Mouse (Mus musculus): Measurements from ENCODE around the gene Prdm16.

The Prdm16 gene

DNA sequence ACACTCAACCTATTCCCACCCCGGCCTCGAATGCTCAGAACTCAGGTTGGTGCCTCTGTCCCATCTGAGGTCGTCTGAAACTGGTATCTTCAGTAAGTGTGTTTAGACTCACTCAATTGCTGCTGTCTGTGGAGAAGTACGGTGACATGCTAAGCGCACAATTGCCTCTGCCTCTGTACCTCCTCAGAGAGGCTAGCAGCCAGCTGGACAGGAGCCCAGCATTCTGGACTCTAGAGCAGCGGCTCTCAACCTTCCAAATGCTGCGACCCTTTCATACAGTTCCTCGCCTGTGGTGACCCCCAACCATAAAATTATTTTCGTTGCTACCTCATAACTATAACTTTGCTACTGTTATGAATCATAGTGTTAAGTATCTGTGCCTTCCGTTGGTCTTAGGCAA, 34.3 kb downstream of the Prdm16 start:
- DNase-seq (ENCODE audit: low spot score): no peak

DNA sequence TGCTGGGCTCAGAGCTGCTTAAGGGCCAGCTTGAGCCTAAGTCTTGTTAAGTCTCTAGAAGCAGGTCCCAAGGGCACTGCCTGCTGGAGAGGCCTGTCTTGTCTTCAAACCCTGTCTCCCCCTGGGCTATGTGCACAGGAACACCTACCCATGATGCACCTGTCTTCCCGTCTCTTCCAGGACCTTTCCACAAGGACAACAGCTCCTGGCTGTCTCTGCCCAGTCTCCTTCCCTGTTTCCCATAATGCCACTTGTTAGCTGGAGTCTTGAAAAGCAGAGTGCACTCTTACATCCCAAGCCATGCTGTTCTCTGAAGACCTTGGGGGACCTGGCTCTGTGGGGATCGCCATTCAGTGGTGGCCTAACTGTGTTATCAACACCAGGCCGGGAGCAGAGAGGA, 35.7 kb downstream of the Prdm16 start:
- no peak for DNase-seq (ENCODE audit: low spot score)

DNA sequence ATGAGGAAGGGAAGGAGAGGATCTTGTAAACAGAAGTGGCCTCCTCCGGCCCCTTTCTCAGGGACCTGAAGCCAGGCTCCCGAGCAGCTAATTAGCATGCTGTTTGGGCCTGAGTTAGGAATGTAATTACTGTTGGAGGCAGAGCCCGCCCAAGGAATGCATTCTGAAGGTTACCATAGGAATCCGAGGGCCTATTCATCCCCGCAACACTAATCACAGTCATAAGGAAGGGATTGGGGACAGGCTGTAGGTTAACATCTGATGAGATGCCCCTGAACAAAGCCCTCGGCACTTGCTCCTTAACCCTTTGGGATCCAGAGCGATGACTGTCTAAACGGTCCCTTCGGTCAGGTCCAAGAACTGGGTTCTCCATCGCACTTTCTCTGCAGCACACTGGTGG, 36.7 kb downstream of the Prdm16 start:
- no peak for DNase-seq (ENCODE audit: low spot score)

DNA sequence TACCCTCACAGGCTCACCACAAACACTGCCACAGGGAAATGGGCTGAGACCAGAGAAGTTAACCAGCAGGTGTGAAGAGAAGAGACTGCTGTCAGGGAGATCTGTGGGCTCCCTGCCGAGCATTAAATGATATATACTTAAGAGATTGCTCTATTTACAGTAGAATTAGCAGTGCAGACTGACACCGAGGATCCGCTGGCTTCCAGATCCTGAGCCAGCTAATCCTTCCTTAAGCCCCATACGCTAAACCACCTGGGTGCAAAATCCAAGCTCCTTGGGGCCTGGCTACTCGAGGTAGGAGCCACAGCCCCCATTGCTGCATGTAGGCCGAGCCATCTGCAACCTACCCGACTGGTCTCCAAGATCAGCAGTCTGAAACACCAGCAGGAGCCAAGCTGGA, 38.3 kb downstream of the Prdm16 start:
- peak; percentile 17 for DNase-seq (ENCODE audit: low spot score)

DNA sequence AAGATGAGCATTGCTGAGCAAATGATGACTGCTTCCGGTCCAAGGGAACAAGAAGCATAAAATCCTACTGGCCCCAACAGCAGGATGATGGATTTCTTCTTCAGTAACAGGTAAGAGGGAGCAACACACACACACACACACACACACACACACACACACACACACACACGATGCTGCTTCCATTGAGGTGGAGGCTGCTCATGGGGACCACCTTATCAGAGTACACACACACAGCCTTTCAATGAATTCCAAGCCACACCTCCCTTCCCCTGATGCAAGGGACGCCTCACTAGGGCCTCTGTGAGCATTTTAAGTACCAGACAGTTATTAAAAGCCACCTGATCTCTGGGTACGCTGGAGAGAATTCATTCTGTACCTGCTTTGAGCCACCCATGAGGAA, 39.9 kb downstream of the Prdm16 start:
- DNase-seq (ENCODE audit: low spot score): no peak

DNA sequence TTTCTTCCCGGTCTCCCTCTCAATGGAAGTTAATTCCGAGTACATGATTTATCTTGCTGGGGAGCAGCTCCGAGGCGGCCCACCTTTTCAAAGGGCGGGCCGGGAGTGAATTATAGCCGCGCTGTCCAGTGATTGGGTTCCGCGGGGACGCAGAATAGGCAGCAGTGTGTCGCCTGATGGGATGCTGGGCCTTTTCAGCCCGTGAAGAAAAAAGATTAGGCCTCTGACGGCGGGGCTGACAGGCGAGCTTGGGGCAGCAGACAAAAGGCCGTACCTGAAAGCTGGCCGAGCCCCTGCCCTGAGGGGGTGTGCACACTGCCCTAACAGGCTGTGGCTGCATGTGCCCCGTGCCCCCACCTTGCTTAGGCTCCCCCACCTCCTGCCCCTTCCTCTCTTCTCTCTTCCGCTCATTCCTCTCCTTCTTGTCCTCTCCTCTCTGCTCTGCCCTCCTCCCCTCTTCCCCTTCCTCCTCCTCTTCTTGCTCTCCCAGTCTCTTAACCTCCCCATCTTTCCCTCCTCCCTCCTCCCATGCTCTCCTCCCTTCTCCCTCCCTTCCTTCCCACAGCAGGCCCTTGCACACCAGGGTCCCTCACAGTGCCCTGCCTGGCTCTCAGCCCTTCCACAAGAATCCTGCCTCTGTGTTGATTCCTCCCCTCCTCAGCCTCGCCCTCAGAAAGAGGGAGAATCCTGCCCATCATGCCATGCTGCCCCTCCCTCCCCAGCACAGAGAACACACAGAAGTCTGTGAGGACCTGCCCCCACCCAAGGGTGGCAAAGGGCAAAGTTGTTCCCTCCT, 41.7 kb downstream of the Prdm16 start:
- DNase-seq (ENCODE audit: low spot score): peak; percentile 18

DNA sequence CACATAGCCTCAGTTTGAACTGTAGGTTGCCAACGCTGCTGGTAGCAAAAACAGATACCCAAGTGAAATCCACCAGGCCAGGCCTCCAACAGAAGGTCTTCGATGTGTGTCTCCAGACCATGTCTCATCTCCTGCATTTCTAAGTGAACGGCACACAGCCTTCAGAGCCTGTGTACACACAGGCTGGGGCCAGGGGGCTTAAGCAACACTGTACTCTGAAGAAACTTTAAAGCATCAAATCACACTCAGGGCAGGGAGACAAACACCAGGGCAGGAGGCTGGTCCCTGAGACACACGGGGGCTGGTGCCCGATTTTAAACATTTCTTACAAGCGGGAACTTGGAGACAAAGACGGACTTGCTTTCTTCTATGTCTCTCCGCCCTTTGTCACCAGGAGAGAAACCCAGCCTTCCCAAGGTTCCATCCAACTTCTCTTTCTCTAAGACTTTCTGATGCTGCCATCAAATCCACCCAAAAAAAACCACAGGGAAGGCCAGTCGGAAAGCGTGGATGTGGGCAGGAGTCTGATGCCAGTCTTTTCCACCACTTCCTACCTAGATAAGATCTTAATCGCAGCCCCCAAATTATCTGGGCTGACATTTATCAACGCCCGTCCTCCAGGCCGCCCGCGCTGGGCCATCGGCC, 42.4 kb downstream of the Prdm16 start:
- DNase-seq (ENCODE audit: low spot score): no peak

DNA sequence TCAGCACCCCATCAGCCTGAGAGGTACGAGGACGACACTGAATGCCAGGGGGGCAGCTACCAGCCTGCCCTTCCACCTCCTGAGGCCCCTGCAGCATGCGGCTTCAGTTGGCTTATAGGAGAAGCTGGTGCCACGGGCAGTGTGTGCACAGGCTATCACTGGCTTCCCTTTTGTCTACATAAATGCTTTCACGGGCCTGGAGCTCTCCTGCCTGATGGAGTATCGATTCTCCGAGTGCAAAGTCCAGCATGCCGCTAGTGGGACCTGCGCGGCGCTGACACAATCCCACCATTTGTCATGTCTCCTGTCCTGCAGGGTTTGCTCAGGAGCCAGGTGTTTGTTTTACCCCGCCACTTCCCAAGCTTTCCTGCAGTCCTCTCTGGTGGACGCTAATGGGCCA, 44.1 kb downstream of the Prdm16 start:
- DNase-seq (ENCODE audit: low spot score): no peak

DNA sequence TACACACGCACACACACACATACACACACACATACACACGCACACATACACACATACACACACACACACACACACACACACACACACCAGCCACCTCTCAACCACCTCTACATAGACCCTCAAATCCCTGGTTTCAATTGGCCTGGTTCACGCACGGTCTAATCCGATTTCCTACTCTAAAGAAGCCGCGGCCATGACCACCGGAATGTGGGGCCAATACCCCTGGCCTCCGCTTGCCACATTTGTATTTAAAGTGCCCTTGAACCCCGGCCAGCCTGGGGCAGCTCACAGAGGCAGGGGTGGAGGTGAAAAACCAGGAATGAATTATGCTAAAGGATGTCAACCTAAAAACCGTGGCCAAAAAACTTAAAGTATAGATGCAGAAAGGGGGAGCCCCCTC, 45.8 kb downstream of the Prdm16 start:
- no peak for DNase-seq (ENCODE audit: low spot score)

DNA sequence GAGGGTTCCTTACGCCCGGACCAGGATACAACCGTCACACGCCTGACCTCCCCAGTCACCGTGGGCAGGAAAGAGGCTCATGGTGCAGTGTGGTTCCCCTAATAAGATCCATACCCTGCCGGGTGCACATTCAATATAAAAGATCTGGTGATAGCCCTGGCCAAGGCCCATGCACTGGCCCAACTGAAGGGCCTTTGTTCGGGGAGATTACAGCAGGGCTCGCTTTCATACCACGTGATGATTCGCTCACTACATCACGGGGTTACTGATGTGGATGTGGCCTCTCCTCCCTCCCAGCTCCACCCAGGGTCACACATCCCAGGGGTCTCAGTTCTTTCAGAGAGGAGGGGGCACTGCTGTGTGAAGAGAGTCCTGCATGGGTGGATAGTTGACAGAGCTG, 50.3 kb downstream of the Prdm16 start:
- DNase-seq (ENCODE audit: low spot score): no peak

DNA sequence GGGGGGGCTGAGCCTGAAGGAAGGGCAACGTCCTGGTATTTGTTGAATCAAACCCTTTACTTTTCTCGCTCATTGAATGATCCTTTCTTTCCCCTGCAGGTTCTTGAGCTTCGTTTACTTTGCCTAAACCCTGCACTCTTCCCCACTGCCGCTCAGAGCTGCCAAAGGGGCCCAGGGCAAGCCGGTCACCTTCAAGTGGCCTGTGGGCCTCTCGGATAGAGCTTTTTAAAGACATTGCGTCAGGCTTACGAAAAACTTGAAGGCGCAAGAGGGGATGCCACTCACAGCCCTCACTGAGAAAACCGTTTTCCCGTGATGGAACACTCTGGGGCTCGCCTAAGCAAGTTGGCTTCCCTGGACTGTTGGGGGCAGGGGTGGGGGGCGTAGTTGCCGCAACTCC, 50.9 kb downstream of the Prdm16 start:
- DNase-seq (ENCODE audit: low spot score): no peak

DNA sequence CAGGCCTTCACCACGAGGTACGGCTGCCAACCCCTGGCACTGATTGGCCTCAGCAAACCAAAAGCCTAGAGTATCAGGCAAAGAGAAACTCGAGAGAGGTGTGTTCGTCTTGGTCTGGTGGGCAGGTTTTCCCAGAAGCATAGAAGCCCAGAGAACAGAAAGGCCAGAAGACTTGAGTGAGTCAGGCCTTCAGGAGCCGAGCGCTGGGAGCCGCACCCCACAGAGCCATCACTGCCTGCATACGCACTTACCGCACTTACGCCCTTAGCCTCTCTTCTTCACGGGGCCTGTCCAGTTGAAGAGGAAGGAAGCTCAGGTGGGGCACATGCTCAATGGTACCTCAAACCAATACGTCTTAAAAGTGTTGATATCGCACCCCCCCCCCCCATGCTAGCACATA, 53.0 kb downstream of the Prdm16 start:
- DNase-seq (ENCODE audit: low spot score): no peak

DNA sequence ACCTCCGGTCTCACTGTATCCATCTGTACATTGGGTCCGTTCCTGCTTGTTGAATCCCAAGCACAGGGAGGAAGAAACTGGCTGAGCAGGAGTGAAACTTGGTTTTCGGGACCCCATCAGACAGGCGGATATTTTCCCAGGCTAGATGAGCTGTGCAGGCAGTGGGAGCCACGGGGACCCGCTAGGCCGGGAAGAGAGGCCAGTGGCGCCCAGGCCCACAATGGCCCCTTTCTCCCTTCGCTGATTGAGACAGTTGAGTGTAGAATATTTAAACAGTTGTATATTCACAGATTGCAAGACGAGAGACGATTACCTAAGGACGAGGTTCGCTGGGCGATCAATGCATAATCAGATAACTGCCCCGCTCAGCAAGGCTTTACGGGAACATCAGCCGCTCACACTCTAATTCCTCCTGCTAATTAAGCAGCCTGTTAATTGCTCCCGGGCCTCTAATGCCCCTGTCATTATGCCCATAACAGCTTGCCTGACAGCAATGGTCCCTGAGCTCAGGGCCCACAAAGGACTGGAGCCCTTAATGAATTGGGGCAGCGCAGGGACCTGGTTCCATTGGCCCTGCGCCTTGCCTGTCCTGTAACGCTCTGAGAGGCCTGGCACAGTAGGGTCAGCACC, 54.0 kb downstream of the Prdm16 start:
- DNase-seq (ENCODE audit: low spot score): no peak

DNA sequence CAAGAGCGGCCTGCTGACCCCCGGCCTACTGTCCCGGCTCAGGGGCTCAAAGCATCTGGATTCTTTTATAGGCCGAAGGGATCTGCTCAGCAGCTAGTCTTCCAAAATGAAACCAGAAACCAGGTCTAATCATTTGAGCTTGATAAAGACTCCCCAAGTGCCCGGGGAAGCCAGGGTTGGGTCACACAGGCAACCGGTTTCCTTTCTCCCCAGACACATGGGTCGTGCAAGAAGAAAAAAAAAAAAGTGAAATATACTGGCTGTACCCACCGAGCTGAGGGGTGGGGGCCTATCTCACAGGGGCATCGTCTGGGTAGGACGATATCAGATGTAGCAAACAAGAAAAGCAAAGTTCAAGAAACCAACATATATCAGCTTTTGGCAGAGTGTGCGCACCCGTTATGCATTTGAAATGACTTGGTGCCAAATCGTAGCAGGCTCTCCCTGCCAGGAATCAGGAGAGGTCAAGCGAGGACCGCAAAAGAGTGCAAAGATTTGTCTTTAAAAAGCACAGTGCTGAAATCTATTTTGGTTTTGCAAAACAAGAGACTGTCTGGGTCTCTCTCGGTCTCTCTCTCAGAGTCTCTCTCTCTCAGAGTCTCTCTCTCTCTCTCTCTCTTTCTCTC, 55.3 kb downstream of the Prdm16 start:
- no peak for DNase-seq (ENCODE audit: low spot score)

DNA sequence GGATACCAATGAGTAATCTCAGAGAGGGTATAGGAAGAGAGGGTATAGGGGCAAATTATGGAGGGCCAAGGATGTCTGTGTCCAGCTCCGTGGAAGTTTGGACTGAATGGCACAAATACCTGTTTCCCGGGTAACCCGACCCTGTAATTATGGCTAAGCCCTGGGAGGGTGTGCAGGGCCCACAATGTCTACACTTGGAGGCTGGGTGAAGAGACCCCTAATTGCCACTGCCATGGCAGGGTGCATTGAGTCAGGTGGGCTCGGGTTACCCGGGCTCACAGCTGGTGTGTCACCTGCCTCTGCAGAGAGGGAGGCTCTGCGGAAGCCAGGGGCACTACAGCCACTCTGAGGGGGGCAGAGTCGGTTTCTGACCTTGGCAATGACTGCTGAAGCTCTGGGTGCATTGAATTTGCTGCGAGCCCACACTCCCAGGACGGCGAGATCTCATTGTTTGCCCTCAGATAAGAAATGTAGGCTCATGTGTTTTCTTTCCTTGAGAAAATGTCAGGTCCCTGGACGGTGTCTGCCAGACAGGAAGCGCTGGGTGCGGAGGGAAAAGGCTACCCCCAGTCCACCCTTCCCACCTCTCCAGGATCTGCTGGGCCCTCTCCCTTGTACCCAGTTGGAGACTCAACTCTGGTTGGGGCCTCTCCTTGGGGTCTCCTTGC, 62.3 kb downstream of the Prdm16 start:
- no peak for DNase-seq (ENCODE audit: low spot score)

DNA sequence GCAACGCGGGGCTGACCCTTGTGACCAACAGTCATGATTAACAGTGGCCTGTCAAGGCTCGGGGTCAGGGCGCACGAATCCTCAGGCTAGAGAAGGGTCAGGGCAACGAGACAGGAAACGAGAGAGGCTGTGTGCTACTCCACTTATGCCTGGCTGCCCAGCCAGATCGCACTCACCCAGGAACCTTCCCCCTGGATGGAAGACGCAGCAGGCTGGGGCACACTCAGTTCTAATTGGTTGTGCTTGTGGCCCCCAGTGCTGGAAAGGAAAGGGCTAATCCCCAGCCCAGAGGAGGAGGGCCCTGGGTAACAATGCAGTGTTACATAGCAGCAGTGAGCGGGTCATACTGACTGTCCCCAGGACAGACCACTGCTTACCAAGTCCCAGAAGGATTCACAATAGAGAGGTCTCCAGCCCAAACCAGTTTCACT, 66.2 kb downstream of the Prdm16 start:
- peak; percentile 41 for DNase-seq (ENCODE audit: low spot score)

DNA sequence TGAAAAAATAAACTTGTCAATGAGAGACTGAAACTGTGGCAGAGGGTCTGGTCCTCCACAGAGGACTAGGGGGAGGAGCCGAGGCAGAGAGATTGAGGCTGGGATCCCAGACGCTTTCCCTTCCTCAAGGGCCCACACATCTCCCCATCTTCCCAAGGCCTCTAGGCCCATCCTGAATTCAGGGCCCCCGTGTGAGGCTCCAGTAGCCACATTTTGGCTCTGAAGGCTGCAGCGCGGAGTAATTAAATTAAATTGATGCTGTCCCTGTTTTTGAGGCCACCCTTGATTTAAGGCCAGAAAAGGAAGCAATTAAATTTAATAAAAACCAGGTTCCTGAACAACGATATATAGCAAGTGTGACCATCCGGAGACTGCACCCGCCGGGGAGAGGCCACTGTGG, 66.8 kb downstream of the Prdm16 start:
- no peak for DNase-seq (ENCODE audit: low spot score)

DNA sequence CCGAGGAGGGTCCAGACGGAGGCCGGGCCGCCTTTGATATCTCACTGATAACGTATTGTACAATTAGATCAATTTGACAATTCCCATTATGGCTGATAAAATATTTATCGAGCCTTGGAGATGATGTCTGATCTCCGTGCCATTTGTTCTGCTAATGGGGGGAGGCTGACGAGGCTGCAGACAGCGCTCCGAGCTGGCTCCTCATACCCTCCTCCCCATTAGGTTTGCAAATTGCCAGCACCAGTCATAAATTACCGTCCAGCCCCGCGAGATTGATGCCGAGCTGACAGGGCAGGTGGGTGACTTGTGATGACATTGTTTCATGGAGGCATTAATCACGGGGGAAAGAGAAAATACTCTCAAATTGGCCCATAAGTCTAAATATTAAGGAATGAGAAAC, 67.9 kb downstream of the Prdm16 start:
- no peak for DNase-seq (ENCODE audit: low spot score)

DNA sequence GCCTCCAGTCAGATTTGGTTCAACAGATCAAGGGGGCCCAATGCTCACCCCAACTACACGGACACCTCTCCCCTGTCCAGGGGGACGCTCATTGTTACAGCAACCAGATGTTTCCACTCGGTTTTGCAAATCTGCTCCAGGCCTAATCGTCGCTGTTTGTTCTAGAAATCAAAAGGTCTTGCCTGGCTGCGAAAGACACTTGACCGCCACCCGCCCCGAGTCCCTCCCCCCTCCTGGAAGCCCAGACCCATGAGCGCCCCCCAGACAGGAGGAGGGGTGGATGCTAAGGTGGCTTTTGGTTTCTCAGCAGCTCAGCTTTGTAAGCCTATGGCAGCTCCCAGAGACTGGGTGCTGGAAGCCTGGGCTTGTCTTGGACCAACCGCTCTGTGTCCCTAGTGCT, 68.7 kb downstream of the Prdm16 start:
- DNase-seq (ENCODE audit: low spot score): no peak

DNA sequence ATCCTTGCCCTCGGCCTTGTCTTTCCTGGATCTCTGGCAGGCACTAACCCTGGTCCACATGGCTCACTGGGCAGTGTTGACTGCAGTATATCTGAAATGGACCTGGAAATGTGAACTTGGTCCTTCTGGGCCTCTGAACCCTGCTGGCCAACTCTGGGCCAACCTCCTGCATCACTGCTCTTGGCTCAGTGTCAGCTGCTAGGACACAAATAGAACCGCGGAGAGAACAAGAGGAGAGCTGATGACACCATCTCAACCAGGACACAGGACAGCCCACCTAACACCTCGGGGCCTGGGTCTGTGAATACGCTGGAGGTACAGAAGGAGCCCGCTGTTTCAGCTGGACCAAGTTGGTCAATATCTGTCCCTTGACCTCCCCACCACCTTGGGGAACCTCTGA, 73.5 kb downstream of the Prdm16 start:
- DNase-seq (ENCODE audit: low spot score): no peak

DNA sequence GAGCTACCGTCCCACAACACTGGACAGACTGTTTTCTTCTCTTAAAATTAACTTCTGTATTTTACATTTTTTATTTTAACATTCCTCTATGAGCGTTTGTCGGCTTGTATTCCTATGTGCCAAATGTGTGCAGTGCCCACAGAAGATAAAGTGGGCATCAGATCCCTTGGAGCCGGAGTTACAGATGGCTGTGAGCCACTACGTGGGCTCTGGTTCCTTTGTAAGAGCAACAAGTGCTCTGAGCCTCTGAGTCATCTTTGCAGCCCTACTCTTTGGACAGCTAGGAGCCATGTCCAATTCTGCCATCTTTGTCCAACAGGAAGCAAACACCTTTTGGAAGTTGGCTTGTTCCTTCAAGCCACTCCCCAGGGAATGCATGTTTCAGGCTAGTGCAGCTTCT, 78.6 kb downstream of the Prdm16 start:
- DNase-seq (ENCODE audit: low spot score): no peak

DNA sequence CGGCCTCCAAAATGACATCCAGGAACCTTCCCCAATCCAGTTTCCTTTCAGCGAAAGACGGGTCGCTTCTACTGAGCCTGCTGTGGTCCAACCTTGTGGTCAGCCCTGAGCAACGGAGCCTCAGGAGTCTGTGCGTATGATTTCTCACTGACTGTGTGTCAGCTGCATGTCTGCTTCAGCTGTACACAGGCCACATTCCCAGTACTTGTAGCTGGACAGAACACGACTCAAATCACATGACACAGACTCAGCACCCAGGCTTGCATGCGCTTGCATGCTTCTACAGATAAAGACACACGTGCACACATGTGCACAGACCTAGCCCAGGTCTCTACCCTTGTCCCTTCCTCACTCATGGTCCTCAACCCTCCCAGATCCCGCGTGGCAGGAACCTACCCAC, 79.5 kb downstream of the Prdm16 start:
- no peak for DNase-seq (ENCODE audit: low spot score)
